Mouse (Mus musculus): Measurements from ENCODE around the gene Ccnt2. TPM values are rescaled to one million over a fixed set of nuclear protein-coding genes. Genes with fewer than 3 reads are reported as not detected.

The Ccnt2 gene
- polyA plus RNA-seq, 1 experiment from 2014 or later: 80.8 TPM

DNA sequence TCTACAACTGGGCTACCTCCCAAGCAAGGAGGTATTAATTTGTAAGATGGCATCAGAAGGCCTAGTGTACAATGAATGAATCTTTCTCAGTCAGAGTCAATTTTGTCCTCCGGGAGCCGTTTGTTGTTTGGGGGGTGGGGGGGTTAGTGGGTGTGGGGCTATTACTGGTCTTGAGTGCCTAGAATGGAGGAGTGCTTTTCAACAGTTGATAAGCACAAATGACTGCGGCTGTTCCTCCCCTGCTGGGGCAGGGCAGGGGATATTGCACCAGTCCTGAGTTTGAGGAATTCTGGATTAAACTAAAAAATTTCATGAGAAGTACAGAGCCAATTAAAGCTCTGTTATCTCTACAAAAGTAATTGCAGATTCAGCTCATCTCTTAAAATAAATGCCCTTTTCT is 6.2 kb downstream of the Ccnt2 start:
- Histone ChIP-seq H3K36me3 (ENCODE audit: control insufficient read depth, insufficient read depth, low read length) (no peaks in the 10 kb centered on the region), H3K27me3 (ENCODE audit: control insufficient read depth, insufficient read depth, low read length) (no peaks in the 10 kb centered on the region), H3K9ac (ENCODE audit: low read length) (no peak overlapping the region), H3K4me3 (replicated peaks; ENCODE audit: low read length) (no peak overlapping the region), H3K4me2 (ENCODE audit: low read depth, low read length) (no peak overlapping the region), H3K9me3 (replicated peaks; ENCODE audit: control insufficient read depth, low read length) (no peaks in the 10 kb centered on the region), H3K4me1 (ENCODE audit: control insufficient read depth, insufficient read depth, low read length) (peaks cover 23% of the 10 kb centered on the region), H3K27ac (ENCODE audit: low read length) (no peak overlapping the region)
- no peak for ATAC-seq (ENCODE audit: insufficient read depth, low FRiP score)
- WGBS: 34% methylated on average over 3 of the region's 3 CpGs

GRCm38 (mm10) chr1:127780849-127781248 is 6.9 kb downstream of the Ccnt2 start:
- Histone ChIP-seq H3K4me1 (ENCODE audit: control insufficient read depth, insufficient read depth, low read length) (peaks cover 20% of the 10 kb centered on the region), H3K4me2 (ENCODE audit: low read depth, low read length) (no peak overlapping the region), H3K36me3 (ENCODE audit: control insufficient read depth, insufficient read depth, low read length) (no peaks in the 10 kb centered on the region), H3K9ac (ENCODE audit: low read length) (no peak overlapping the region), H3K27ac (ENCODE audit: low read length) (no peak overlapping the region), H3K4me3 (replicated peaks; ENCODE audit: low read length) (no peak overlapping the region), H3K27me3 (ENCODE audit: control insufficient read depth, insufficient read depth, low read length) (no peaks in the 10 kb centered on the region), H3K9me3 (replicated peaks; ENCODE audit: control insufficient read depth, low read length) (no peaks in the 10 kb centered on the region)
- 68% methylated on average over 2 of the region's 2 CpGs for WGBS
- ATAC-seq (ENCODE audit: insufficient read depth, low FRiP score): no peak

DNA sequence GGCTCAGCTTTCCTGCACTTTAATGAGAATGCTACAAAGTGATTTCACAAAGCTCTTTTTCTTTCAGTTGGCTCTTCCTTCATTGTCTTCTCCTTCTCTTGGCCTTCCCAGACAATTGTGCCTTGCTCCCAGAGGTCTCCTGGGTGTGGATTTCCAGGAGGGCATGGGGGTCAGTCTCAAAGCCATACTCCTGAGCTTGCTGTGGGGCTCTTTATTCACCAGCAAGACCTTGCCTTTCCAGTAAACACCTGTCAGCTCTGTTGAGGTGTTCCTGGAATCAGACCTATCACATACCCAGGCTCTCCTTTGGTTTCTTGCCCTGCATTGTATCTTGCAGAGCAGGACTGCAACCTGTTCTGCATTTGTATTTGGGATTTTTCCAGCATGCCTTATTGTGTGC is 9.9 kb downstream of the Ccnt2 start:
- Histone ChIP-seq H3K4me1 (ENCODE audit: control insufficient read depth, insufficient read depth, low read length) (peaks cover 10% of the 10 kb centered on the region; the same call in 1 of the 2 replicates), H3K9me3 (replicated peaks; ENCODE audit: control insufficient read depth, low read length) (no peaks in the 10 kb centered on the region), H3K36me3 (ENCODE audit: control insufficient read depth, insufficient read depth, low read length) (no peaks in the 10 kb centered on the region), H3K4me3 (replicated peaks; ENCODE audit: low read length) (no peak overlapping the region), H3K27me3 (ENCODE audit: control insufficient read depth, insufficient read depth, low read length) (no peaks in the 10 kb centered on the region), H3K4me2 (ENCODE audit: low read depth, low read length) (no peak overlapping the region), H3K9ac (ENCODE audit: low read length) (no peak overlapping the region), H3K27ac (ENCODE audit: low read length) (no peak overlapping the region)
- ATAC-seq (ENCODE audit: insufficient read depth, low FRiP score): no peak

DNA sequence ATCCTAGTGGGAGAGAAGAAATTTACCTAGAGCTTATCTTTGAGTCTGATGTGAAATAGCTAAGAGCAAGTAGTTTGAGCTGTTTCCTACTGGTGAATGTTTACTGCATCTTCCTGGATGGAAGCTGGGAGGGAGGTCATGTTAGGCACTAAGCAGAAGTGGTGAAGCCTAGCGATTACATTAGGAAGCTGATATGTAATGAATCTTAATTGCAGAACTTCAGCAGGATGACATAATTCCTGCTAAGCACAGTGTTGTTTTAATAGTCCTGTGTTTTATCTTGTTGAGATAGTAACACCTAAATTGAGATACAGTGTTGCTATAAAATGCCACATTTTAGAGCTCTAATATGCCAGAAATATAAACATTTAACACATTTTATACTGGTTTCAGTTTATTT is 11.9 kb downstream of the Ccnt2 start:
- H3K4me1 ChIP-seq (ENCODE audit: control insufficient read depth, insufficient read depth, low read length): peaks cover 4% of the 10 kb centered on the region; the same call in 1 of the 2 replicates
- H3K36me3 ChIP-seq (ENCODE audit: control insufficient read depth, insufficient read depth, low read length): no peaks in the 10 kb centered on the region
- no peak overlapping the region for H3K4me2 ChIP-seq (ENCODE audit: low read depth, low read length)
- 56% methylated on average over 1 of the region's 1 CpGs for WGBS
- no peak overlapping the region for H3K27ac ChIP-seq (ENCODE audit: low read length)
- no peaks in the 10 kb centered on the region for H3K9me3 ChIP-seq (replicated peaks; ENCODE audit: control insufficient read depth, low read length)
- no peak overlapping the region for H3K9ac ChIP-seq (ENCODE audit: low read length)
- no peak for ATAC-seq (ENCODE audit: insufficient read depth, low FRiP score)
- no peaks in the 10 kb centered on the region for H3K27me3 ChIP-seq (ENCODE audit: control insufficient read depth, insufficient read depth, low read length)
- no peak overlapping the region for H3K4me3 ChIP-seq (replicated peaks; ENCODE audit: low read length)

DNA sequence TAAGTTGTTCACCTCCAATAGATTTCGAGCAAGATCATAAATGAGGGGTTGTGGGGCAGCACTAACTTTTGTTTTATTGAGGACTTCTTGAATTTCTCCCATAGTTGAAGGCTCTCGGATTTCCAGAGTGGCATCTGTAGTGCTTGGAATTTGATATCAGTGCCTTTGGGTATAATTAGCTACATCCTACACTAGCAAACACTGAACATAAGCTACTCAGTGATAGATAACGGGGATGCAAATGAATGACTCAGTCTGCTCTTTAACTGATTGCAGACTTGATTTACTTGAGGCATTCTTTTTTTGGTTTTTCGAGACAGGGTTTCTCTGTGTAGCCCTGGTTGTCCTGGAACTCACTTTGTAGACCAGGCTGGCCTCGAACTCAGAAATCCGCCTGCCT is 15.0 kb downstream of the Ccnt2 start:
- Histone ChIP-seq H3K4me1 (ENCODE audit: control insufficient read depth, insufficient read depth, low read length) (peaks cover 2% of the 10 kb centered on the region; the same call in 1 of the 2 replicates), H3K27ac (ENCODE audit: low read length) (no peak overlapping the region), H3K27me3 (ENCODE audit: control insufficient read depth, insufficient read depth, low read length) (no peaks in the 10 kb centered on the region), H3K4me2 (ENCODE audit: low read depth, low read length) (no peak overlapping the region), H3K36me3 (ENCODE audit: control insufficient read depth, insufficient read depth, low read length) (peaks cover 4% of the 10 kb centered on the region; the same call in 1 of the 2 replicates), H3K9me3 (replicated peaks; ENCODE audit: control insufficient read depth, low read length) (no peaks in the 10 kb centered on the region), H3K9ac (ENCODE audit: low read length) (no peak overlapping the region), H3K4me3 (replicated peaks; ENCODE audit: low read length) (no peak overlapping the region)
- 84% methylated on average over 6 of the region's 6 CpGs for WGBS
- ATAC-seq (ENCODE audit: insufficient read depth, low FRiP score): no peak

- no peak overlapping the region for H3K4me2 ChIP-seq (ENCODE audit: low read depth, low read length)
- H3K4me3 ChIP-seq (replicated peaks; ENCODE audit: low read length): no peak overlapping the region
- no peak for ATAC-seq (ENCODE audit: insufficient read depth, low FRiP score)
- H3K9ac ChIP-seq (ENCODE audit: low read length): no peak overlapping the region
- H3K4me1 ChIP-seq (ENCODE audit: control insufficient read depth, insufficient read depth, low read length): peaks cover 5% of the 10 kb centered on the region; the same call in 1 of the 2 replicates
- no peaks in the 10 kb centered on the region for H3K27me3 ChIP-seq (ENCODE audit: control insufficient read depth, insufficient read depth, low read length)
- WGBS: 89% methylated on average over 1 of the region's 1 CpGs
- H3K9me3 ChIP-seq (replicated peaks; ENCODE audit: control insufficient read depth, low read length): no peaks in the 10 kb centered on the region
- H3K27ac ChIP-seq (ENCODE audit: low read length): no peak overlapping the region
- H3K36me3 ChIP-seq (ENCODE audit: control insufficient read depth, insufficient read depth, low read length): peaks cover 7% of the 10 kb centered on the region; the same call in 1 of the 2 replicates
These were observed 19.5 kb downstream of the Ccnt2 start for GRCm38 (mm10) chr1:127793459-127793858.

DNA sequence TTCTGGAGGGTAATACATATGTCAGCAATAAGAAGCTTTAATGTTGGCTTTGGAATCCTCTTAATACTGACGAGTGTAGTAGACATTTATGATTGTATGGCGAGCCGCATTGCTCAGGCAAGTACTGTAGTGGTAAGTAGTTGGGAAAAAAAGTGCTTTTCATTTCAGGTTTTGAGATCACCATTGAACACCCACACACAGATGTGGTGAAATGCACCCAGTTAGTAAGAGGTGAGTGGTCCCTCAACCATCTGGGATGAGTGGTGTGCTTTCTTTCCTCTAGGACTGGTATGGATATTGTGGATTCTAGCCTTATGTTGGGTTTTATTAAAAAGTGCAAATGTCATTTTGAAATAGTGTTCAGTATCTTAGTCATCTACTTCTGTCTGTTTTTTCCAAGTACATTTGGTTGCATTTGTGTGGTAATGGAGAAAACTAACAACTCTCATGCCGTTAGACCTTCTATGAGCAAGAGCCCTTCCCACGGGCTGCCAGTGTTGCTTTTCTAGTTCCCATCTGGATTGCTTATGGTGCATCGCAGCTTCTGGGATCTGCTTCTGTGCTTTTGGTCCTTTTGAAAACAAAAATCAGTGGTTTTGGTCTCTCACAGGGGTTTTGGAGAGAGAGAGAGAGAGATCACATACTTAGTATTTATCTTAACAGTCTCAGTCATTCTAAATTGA is 21.3 kb downstream of the Ccnt2 start:
- ATAC-seq (ENCODE audit: insufficient read depth, low FRiP score): no peak

GRCm38 (mm10) chr1:127796341-127796740 is 22.4 kb downstream of the Ccnt2 start:
- Histone ChIP-seq H3K27ac (ENCODE audit: low read length) (peak overlapping the region; percentile 53; the same call in 1 of the 2 replicates), H3K4me3 (replicated peaks; ENCODE audit: low read length) (no peak overlapping the region), H3K27me3 (ENCODE audit: control insufficient read depth, insufficient read depth, low read length) (no peaks in the 10 kb centered on the region), H3K4me1 (ENCODE audit: control insufficient read depth, insufficient read depth, low read length) (peaks cover 5% of the 10 kb centered on the region; the same call in 1 of the 2 replicates), H3K9ac (ENCODE audit: low read length) (no peak overlapping the region), H3K4me2 (ENCODE audit: low read depth, low read length) (no peak overlapping the region), H3K36me3 (ENCODE audit: control insufficient read depth, insufficient read depth, low read length) (peaks cover 11% of the 10 kb centered on the region), H3K9me3 (replicated peaks; ENCODE audit: control insufficient read depth, low read length) (no peaks in the 10 kb centered on the region)
- 54% methylated on average over 4 of the region's 4 CpGs for WGBS
- ATAC-seq (ENCODE audit: insufficient read depth, low FRiP score): no peak

More for the DNA sequence above, 21.3 kb downstream of the Ccnt2 start:
- Histone ChIP-seq H3K4me2 (ENCODE audit: low read depth, low read length) (no peak overlapping the region), H3K4me1 (ENCODE audit: control insufficient read depth, insufficient read depth, low read length) (peaks cover 5% of the 10 kb centered on the region; the same call in 1 of the 2 replicates), H3K4me3 (replicated peaks; ENCODE audit: low read length) (no peak overlapping the region), H3K27ac (ENCODE audit: low read length) (no peak overlapping the region), H3K9ac (ENCODE audit: low read length) (no peak overlapping the region), H3K27me3 (ENCODE audit: control insufficient read depth, insufficient read depth, low read length) (no peaks in the 10 kb centered on the region), H3K36me3 (ENCODE audit: control insufficient read depth, insufficient read depth, low read length) (peaks cover 11% of the 10 kb centered on the region), H3K9me3 (replicated peaks; ENCODE audit: control insufficient read depth, low read length) (no peaks in the 10 kb centered on the region)
- 87% methylated on average over 6 of the region's 6 CpGs for WGBS

DNA sequence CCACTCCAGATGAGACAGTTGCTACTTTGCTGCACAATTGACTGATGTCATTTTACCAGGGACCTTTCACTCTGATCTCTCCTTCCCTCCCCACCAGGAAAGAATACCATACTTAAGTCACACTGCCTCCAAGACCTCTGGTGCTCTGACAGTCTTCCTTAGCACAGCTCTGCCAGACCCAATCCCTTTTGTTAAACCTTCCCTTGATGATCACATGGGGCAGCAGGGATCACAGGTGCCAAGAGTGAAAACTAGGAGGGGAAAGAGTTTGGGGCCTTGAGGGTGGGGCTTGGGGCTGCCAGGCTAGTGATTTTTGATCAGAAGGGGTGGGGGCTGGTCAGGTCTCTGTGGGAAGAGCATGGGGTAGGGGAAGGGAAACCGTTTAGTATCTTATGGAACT is 22.8 kb downstream of the Ccnt2 start:
- no peak overlapping the region for H3K9ac ChIP-seq (ENCODE audit: low read length)
- WGBS: 60% methylated on average over 1 of the region's 1 CpGs
- peak overlapping the region; percentile 53 for H3K27ac ChIP-seq (ENCODE audit: low read length)
- H3K36me3 ChIP-seq (ENCODE audit: control insufficient read depth, insufficient read depth, low read length): peaks cover 11% of the 10 kb centered on the region
- H3K4me2 ChIP-seq (ENCODE audit: low read depth, low read length): no peak overlapping the region
- H3K9me3 ChIP-seq (replicated peaks; ENCODE audit: control insufficient read depth, low read length): no peaks in the 10 kb centered on the region
- no peaks in the 10 kb centered on the region for H3K27me3 ChIP-seq (ENCODE audit: control insufficient read depth, insufficient read depth, low read length)
- ATAC-seq (ENCODE audit: insufficient read depth, low FRiP score): no peak
- no peak overlapping the region for H3K4me3 ChIP-seq (replicated peaks; ENCODE audit: low read length)
- H3K4me1 ChIP-seq (ENCODE audit: control insufficient read depth, insufficient read depth, low read length): peaks cover 5% of the 10 kb centered on the region; the same call in 1 of the 2 replicates
